Mouse (Mus musculus) CH12.LX (cell line): Measurements from ENCODE around the gene Pcca. TPM values are rescaled to one million over a fixed set of nuclear protein-coding genes. Genes with fewer than 3 reads are reported as not detected.

ENCODE experiments used
- DNase-seq: peaks from one replicate; pipeline ENCODE4 v3.0.0-alpha.2; 2013; ENCODE audit errors: extremely low read depth
- H3K27ac ChIP-seq: 2 replicates; pipeline ENCODE4 v1.5.1; 2012; ENCODE audit warnings: low read depth, mild to moderate bottlenecking, control low read depth, moderate library complexity; ENCODE audit not compliant: insufficient read depth
- H3K27me3 ChIP-seq: replicated peaks from 2 replicates; pipeline ENCODE3; 2012; ENCODE audit warnings: inconsistent platforms
- H3K36me3 ChIP-seq, 2 experiments: replicated peaks in 1 of 2; 2 replicates each; pipeline versions ENCODE3 to v1.6.1; 2012; ENCODE audit warnings: inconsistent platforms in 1 of 2, low read length in 1 of 2, mild to moderate bottlenecking in 1 of 2, mixed read lengths in 1 of 2, moderate library complexity in 1 of 2; ENCODE audit not compliant: control insufficient read depth in 1 of 2, insufficient read depth in 1 of 2
- H3K4me1 ChIP-seq, 2 experiments: 2 replicates each; pipeline ENCODE4 v1.6.1; 2012; ENCODE audit warnings: inconsistent platforms in 1 of 2, moderate library complexity in 1 of 2; ENCODE audit not compliant: insufficient read depth in 2 of 2, control insufficient read depth in 1 of 2
- H3K4me2 ChIP-seq: 2 replicates; pipeline ENCODE4 v1.6.1; 2012; ENCODE audit warnings: low read depth, mild to moderate bottlenecking, control low read depth; ENCODE audit not compliant: poor library complexity, insufficient read depth, severe bottlenecking
- H3K4me3 ChIP-seq, 3 experiments: fragments of 150-350 bp in 1 of 3; sonication (generic) in 1 of 3; replicated peaks in 1 of 3; 2 replicates each; pipeline versions ENCODE3 to v1.5.1; 2011 to 2012; ENCODE audit warnings: low read depth in 2 of 3, low read length in 2 of 3, mild to moderate bottlenecking in 2 of 3, moderate library complexity in 2 of 3, control low read depth in 1 of 3, improper control_type of control experiment in 1 of 3, inconsistent platforms in 1 of 3, mixed read lengths in 1 of 3; ENCODE audit not compliant: poor library complexity in 1 of 3
- H3K79me2 ChIP-seq: replicated peaks from 2 replicates; pipeline ENCODE4 v1.6.1; 2012; ENCODE audit warnings: mild to moderate bottlenecking, moderate library complexity; ENCODE audit not compliant: control insufficient read depth, poor library complexity, insufficient read depth, severe bottlenecking; ENCODE audit errors: extremely low read depth
- H3K9ac ChIP-seq: 2 replicates; pipeline ENCODE4 v1.6.1; 2012; ENCODE audit warnings: low read depth, mild to moderate bottlenecking, control low read depth, moderate library complexity; ENCODE audit not compliant: insufficient read depth
- H3K9me3 ChIP-seq: replicated peaks from 2 replicates; pipeline ENCODE3; 2012; ENCODE audit warnings: low read length, inconsistent platforms, mixed read lengths
- BHLHE40 ChIP-seq: IDR thresholded peaks from 2 replicates; pipeline ENCODE4 v1.6.1; 2011; ENCODE audit warnings: mild to moderate bottlenecking, low read depth, low read length, improper control_type of control experiment
- CHD1 ChIP-seq: IDR thresholded peaks from 2 replicates; pipeline ENCODE4 v1.6.1; 2012; ENCODE audit warnings: low read depth, low read length, improper control_type of control experiment, inconsistent platforms
- CHD2 ChIP-seq: IDR thresholded peaks from 2 replicates; pipeline ENCODE4 v1.6.1; 2011; ENCODE audit warnings: low read length, improper control_type of control experiment
- ETS1 ChIP-seq: conservative IDR thresholded peaks from 2 replicates; pipeline ENCODE4 v1.6.1; 2012; ENCODE audit warnings: low read depth, mild to moderate bottlenecking, inconsistent platforms, low read length, improper control_type of control experiment, moderate library complexity
- HCFC1 ChIP-seq: IDR thresholded peaks from 2 replicates; pipeline ENCODE4 v1.6.1; 2012; ENCODE audit warnings: low read depth, mild to moderate bottlenecking, inconsistent platforms, low read length, improper control_type of control experiment
- IRF4 ChIP-seq: IDR thresholded peaks from 2 replicates; pipeline ENCODE4 v1.6.1; 2014; ENCODE audit warnings: low read depth, mild to moderate bottlenecking, inconsistent platforms, low read length, improper control_type of control experiment
- JUN ChIP-seq: IDR thresholded peaks from 2 replicates; pipeline ENCODE4 v1.6.1; 2011; ENCODE audit warnings: low read depth, mild to moderate bottlenecking, low read length, improper control_type of control experiment, moderate library complexity; ENCODE audit not compliant: insufficient read depth
- JUND ChIP-seq: conservative IDR thresholded peaks from 2 replicates; pipeline ENCODE4 v1.6.1; 2011; ENCODE audit warnings: low read depth, low read length, improper control_type of control experiment
- KAT2A ChIP-seq: IDR thresholded peaks from 2 replicates; pipeline ENCODE4 v1.6.1; 2012; ENCODE audit warnings: low read length, improper control_type of control experiment, inconsistent platforms; ENCODE audit not compliant: insufficient replicate concordance
- MAZ ChIP-seq: IDR thresholded peaks from 2 replicates; pipeline ENCODE4 v1.6.1; 2012; ENCODE audit warnings: low read depth, mild to moderate bottlenecking, inconsistent platforms, low read length, improper control_type of control experiment, moderate library complexity
- MXI1 ChIP-seq: IDR thresholded peaks from 2 replicates; pipeline ENCODE4 v1.6.1; 2011; ENCODE audit warnings: mild to moderate bottlenecking, low read depth, low read length, improper control_type of control experiment
- MYC ChIP-seq: IDR thresholded peaks from 2 replicates; pipeline ENCODE4 v1.6.1; 2011; ENCODE audit warnings: low read depth, mild to moderate bottlenecking, improper control_type of control experiment, low read length
- NELFE ChIP-seq: IDR thresholded peaks from 2 replicates; pipeline ENCODE4 v1.6.1; 2011; ENCODE audit warnings: low read depth, low read length, improper control_type of control experiment
- NRF1 ChIP-seq: IDR thresholded peaks from 2 replicates; pipeline ENCODE4 v1.6.1; 2014; ENCODE audit warnings: low read depth, mild to moderate bottlenecking, inconsistent platforms, low read length, improper control_type of control experiment, moderate library complexity
- RAD21 ChIP-seq: IDR thresholded peaks from 2 replicates; pipeline ENCODE4 v1.6.1; 2011; ENCODE audit warnings: low read depth, mild to moderate bottlenecking, low read length, improper control_type of control experiment, moderate library complexity
- ZKSCAN1 ChIP-seq: IDR thresholded peaks from 2 replicates; pipeline ENCODE4 v1.6.1; 2012; ENCODE audit warnings: low read depth, inconsistent platforms, low read length, improper control_type of control experiment, borderline replicate concordance
- ZMIZ1 ChIP-seq: IDR thresholded peaks from 2 replicates; pipeline ENCODE4 v1.6.1; 2012; ENCODE audit warnings: low read depth, mild to moderate bottlenecking, inconsistent platforms, low read length, improper control_type of control experiment
- ZNF384 ChIP-seq: IDR thresholded peaks from 2 replicates; pipeline ENCODE4 v1.6.1; 2012; ENCODE audit warnings: low read depth, low read length, improper control_type of control experiment, inconsistent platforms
- dilution Hi-C: fragments of 300-500 bp; cut with MboI; formaldehyde crosslinking; loops from 2 replicates; pipeline ENCODE4 v1.14.3; 2020; ENCODE audit warnings: low sequenced_read_pairs; ENCODE audit not compliant: extremely low pct_unique_long_range_greater_than_20kb, extremely low pct_ligation_motif_present
- in situ Hi-C: fragments of 300-500 bp; cut with MboI; formaldehyde crosslinking; loops from 3 replicates; pipeline ENCODE4 v1.14.3; 2019; ENCODE audit warnings: low sequenced_read_pairs, low pct_ligation_motif_present, low pct_unique_long_range_greater_than_20kb, mixed read lengths
- polyA plus RNA-seq: library from polyadenylated mRNA; unstranded; fragments of >175 nt; gene quantifications from 2 replicates; pipeline ENCODE4 v1.2.1, GENCODE M21; 2012; ENCODE audit warnings: low read depth; ENCODE audit not compliant: insufficient read length
- total RNA-seq, 2 experiments: library from RNA; depleted of rRNA; stranded (reverse); fragments of 300-350 nt in 1 of 2; fragments of >200 nt in 1 of 2; gene quantifications; 2 replicates each; pipeline ENCODE4 v1.2.3; 2012 to 2014

Pcca gene
- total and polyA plus RNA-seq, 3 experiments, result 11.2 to 39.0 (median 23.8) TPM

GRCm38 (mm10) chr14:122880291-122880690 lies 346.2 kb downstream of the Pcca start:
- Histone ChIP-seq H3K79me2 (no peaks in the 10 kb centered on the region), H3K27ac (no peak overlapping the region), H3K4me3 (no peak overlapping the region), H3K9me3 (no peaks in the 10 kb centered on the region), H3K9ac (no peak overlapping the region), H3K36me3 (peaks cover 22 to 36% of the 10 kb centered on the region in 2 experiments), H3K4me2 (no peak overlapping the region), H3K4me1 (peaks cover 0 to 17% of the 10 kb centered on the region in 2 experiments; a peak in 2 of 4 replicates), H3K27me3 (no peaks in the 10 kb centered on the region)
- TF ChIP-seq ZNF384 (no peak), CHD1 (no peak), MXI1 (no peak), MYC (no peak), IRF4 (no peak), BHLHE40 (no peak), ZKSCAN1 (no peak), ZMIZ1 (no peak), CHD2 (no peak), HCFC1 (no peak), NELFE (no peak), JUND (no peak), RAD21 (no peak), NRF1 (no peak), MAZ (no peak), ETS1 (no peak)
- in situ Hi-C loops (loop anchor here (25.0 kb wide), 2 partner anchors 368 to 668 kb away; no protein-coding TSS in a partner anchor), dilution Hi-C loops (no loop called here)
- DNase-seq, result no peak

GRCm38 (mm10) chr14:122881699-122882098 lies 347.6 kb downstream of the Pcca start:
- Histone ChIP-seq H3K36me3 (peaks cover 34 to 49% of the 10 kb centered on the region in 2 experiments), H3K4me3 (no peak overlapping the region), H3K9me3 (no peaks in the 10 kb centered on the region), H3K27ac (no peak overlapping the region), H3K4me1 (peaks cover 0 to 17% of the 10 kb centered on the region in 2 experiments; a peak in 2 of 4 replicates), H3K4me2 (no peak overlapping the region), H3K27me3 (no peaks in the 10 kb centered on the region), H3K79me2 (no peaks in the 10 kb centered on the region), H3K9ac (no peak overlapping the region)
- dilution Hi-C loops (no loop called here), in situ Hi-C loops (loop anchor here (25.0 kb wide), 2 partner anchors 369 to 669 kb away; no protein-coding TSS in a partner anchor)
- no peak for DNase-seq
- no peak for TF ChIP-seq MAZ
- no peak for TF ChIP-seq JUN
- no peak for TF ChIP-seq KAT2A
